Mouse (Mus musculus): ENCODE results near the gene Olfr56. TPM values are rescaled to one million over a fixed set of nuclear protein-coding genes. Genes with fewer than 3 reads are reported as not detected.
"Not testable (repeated sequence)": the region's sequence is repeated elsewhere in the genome, so short reads cannot be mapped to it uniquely, and the experiment has no call there.

Gene Olfr56
- total RNA-seq (2021) = under 1 TPM; 0.14 to 0.17 TPM

DNA sequence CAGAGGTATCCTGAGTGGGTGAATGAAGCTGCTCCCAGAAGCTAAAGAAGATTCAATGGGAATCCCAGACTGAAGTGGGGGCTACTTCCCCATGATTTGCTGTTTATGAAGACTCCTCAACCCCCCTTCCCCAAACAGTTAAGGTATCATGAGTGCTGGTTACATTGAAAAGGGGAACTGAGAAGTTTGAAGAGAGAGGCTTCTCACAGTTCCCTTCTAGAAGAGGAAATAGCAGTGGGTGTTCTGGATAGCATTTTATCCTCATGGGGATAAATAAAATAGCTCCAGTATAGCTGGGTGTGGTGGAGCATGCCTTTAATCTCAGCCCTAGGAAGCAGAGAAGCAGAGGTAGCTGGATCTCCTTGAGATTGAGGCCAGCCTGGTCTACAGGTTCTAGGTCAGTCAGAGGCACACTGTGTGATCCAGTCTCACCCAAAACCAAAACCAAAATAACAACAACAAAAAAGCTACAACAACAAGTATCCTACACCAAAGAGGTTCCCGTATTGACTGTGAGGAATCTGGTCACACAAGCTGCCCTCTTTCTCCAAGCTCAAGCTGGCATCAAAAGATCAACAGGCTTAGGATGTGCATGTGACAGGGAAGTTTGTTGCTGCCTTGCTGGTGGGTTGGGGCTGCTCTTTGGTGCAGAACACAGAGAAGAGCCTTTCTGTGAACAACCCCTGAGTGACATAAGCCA, at the start of gene Olfr56:
TSS of gene Olfr56 (plus strand) at position 650 of the 700 bp plus-strand sequence.
- DNase-seq; intact Hi-C loops (cut with DNase I): not testable (repeated sequence)

DNA sequence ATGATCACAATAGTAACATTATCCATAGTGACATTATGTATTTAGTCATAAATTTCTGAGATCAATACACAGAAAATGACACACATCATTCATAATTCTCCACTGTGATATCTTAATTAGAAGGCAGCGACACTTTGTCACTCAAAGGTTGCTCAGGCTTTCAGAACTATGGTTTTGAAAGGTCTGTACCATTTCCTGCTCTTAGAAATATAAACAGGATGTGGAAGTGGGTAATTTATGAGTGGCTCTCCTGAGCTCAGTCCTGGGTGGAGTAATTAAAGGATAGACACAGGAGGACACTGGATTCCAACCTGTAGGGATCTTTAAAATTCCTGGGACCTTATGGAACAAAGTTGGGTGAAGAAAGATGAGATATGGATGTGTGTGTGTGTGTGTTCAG, 45.3 kb upstream of the Olfr56 start:
- intact Hi-C loops (cut with DNase I); DNase-seq: not testable (repeated sequence)

DNA sequence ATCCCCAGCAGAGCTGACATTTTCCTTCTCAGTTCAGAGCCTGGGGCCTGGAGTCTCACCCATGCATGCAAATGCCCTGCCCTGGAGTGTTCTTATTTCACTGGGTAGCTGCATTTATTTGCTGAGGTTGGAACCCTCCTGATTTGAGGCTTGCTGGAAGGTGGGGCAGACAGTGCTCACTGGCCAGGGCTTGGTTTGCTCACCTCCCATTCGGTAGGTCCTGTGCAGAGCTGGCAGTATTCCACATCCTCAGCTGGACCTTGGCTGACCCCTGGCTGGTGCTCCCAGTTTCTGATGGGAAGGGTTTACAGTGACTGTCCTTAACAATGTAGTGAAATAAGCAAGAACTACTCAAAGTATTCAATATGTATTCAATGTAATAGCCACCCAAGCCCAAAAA, 44.8 kb upstream of the Olfr56 start:
- intact Hi-C loops (cut with DNase I); DNase-seq: not testable (repeated sequence)

- intact Hi-C loops (cut with DNase I); DNase-seq: not testable (repeated sequence)
Observed at GRCm38 (mm10) chr11:48935291-48935690, 43.4 kb upstream of the Olfr56 start.

DNA sequence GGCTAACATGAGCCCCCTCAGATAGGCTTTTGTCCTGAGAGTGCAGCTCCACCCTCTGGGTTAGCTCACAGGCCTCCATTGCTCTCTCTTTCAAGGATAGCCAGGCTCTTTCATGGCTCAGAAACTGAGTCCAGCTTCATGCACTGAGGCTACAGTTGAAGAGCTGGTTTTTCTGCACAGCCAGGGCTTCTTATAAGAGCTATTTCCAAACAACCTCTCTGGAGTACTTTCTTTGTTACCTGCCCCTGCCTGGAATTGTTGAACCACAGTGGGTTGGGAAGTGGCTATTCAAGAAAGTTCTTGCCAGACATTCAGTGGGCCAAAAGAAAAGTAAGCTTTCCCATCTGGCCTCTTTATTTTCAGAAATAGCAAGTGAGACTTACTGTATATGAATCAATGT, 39.4 kb upstream of the Olfr56 start:
- DNase-seq = not testable (repeated sequence)

GRCm38 (mm10) chr11:48946090-48946489, 32.6 kb upstream of the Olfr56 start, which contains the start of gene Psme2b:
TSS of gene Psme2b (minus strand) at chr11:48946190.
- intact Hi-C loops (cut with DNase I); DNase-seq: not testable (repeated sequence)

More for the DNA sequence above, 39.4 kb upstream of the Olfr56 start:
- intact Hi-C loops (cut with DNase I) = not testable (repeated sequence)

DNA sequence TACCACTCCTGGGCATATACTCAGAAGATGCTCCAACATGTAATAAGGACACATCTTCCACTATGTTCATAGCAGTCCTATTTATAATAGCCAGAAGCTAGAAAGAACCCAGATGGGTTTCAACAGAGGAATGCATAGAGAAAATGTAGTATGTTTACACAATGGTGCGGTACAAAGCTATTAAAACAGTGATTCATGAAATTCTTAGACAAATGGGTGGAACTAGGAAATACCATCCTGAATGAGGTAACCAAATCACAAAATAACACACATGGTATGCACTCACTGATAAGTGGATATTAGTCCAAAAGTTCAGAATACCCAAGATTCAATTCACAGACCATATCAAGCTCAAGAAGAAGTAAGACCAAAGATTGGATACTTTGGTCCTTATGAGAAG, 4.0 kb upstream of the Olfr56 start:
- DNase-seq; intact Hi-C loops (cut with DNase I): not testable (repeated sequence)

GRCm38 (mm10) chr11:48979251-48979650, 562 bp downstream of the Olfr56 start, which contains the start of gene 9930111J21Rik1:
TSS of gene 9930111J21Rik1 (minus strand) at chr11:48979398.
- intact Hi-C loops (cut with DNase I); DNase-seq: not testable (repeated sequence)

DNA sequence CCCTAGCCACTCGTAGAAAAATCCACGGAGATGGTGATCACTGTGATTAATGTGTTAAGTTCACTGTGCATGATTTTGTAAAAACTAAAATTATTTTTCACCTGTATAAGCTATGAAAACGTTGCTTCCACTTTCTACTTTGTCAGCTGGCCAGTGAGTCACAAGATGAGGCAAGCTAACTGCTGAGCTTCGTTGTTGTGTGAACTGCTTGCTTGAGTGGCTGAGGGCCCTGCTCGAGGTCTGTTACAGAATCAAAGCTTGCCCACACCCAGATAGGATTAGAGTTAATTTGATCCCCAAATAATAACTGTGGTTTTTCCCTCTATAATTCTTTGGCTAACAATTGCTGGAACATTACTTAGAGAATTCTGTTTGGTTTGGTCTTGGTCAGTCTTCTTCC, 1.4 kb downstream of the Olfr56 start:
- intact Hi-C loops (cut with DNase I); DNase-seq: not testable (repeated sequence)

DNA sequence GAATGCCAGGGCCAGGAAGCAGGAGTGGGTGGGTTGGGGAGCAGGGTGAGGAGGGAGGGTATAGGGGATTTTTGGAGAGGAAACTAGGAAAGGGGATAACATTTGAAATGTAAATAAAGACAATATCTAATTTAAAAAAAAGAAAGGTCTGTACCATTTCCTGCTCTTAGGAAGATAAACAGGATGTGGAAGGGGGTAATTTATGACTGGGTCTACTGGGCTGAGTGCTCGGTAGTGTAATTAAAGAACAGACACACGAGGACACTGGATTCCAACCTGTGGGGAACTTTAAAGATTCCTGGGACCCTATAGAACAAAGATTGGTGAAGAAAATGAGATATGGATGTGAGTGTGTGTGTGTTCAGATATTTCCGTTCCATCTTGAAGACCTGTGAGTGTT, 4.2 kb downstream of the Olfr56 start:
- intact Hi-C loops (cut with DNase I) = not testable (repeated sequence)

DNA sequence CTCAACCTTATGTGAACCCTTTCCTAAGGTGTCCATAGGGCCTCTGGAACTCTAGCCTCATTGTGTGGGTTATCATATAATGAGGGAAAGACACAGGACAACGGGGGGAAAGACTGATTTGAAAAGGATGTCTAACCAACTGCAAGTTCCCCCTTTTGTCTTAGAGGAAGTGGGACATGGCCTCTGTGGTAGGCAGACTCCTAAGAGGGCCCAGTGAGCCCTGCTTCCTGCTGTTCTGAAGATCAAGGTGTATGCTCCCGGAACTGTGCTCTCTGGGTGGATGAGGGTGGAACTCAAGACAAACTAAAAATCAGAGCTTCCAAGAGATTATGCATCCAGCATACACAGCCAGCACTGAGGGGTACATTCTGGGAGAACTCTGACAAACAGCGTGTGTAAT, 9.5 kb downstream of the Olfr56 start:
- DNase-seq; intact Hi-C loops (cut with DNase I): not testable (repeated sequence)

More for the DNA sequence above, 4.2 kb downstream of the Olfr56 start:
- not testable (repeated sequence) for DNase-seq

- DNase-seq; intact Hi-C loops (cut with DNase I): not testable (repeated sequence)
Observed at GRCm38 (mm10) chr11:48989981-48990380, 11.3 kb downstream of the Olfr56 start.

DNA sequence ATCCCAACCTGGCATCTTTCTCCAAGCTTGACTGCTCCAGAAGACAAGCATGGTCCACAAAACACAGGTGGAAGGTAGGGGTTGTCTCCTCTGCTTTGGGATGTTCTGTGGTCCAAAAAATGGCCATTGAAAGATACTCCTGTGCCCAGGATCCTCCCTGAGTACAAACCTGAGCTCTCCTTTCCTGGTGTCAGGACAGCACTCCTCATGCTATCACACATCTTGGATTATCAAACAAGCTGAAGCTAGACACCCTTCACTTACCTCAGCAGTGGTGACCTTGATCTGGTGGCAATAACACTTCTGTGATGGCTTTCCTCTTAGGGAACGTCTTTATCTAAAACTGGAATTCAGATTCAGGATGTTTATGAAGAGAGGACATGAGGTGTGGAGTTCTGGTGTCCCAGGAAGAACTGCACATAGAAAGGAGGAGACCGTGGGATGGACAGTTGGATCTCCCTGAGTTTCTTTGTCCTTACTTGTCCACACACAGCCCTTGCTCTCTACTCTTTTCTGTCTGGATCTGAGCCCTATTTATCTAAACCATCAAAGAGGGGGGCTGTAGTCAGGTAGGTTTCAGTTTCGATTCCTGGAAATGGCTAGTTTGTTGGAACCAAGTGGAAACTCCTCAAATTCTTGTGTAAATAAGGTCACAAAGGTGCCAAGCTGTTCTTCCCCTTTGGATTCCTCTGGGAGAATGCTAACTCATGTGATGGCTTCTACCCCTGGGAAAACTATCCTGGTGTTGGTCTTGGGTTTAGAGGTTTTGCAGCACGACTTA, 13.2 kb downstream of the Olfr56 start, which contains the start of gene Gm12185:
TSS of gene Gm12185 (minus strand) at position 487 of the 781 bp plus-strand sequence.
- peak in 1 of 2 experiments; percentile 7 for DNase-seq
- intact Hi-C loops (cut with DNase I) = not testable (repeated sequence)

- intact Hi-C loops (cut with DNase I); DNase-seq: not testable (repeated sequence)
Observed at GRCm38 (mm10) chr11:48993296-48993695, 14.6 kb downstream of the Olfr56 start.

DNA sequence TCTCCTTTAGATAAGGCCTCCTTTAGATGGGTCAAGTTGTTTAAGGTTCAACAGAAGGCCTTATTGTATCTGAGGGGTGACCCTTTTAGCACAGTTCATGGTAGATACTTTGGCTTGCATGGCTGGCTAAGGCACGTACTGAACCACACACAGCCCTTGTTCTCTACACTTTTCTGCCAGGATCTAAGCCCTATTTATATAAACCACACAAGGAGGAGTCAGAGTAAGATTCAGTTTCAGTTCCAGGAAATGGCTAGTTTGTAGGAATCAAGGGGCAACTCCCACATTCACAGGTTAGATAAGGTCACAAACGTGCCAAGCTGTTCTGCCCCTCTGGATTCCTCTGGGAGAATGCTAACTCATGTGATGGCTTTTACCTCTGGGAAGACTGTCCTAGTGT, 15.3 kb downstream of the Olfr56 start, which contains the start of gene Tgtp1:
TSS of gene Tgtp1 (minus strand) at position 155 of the 400 bp plus-strand sequence.
- DNase-seq; intact Hi-C loops (cut with DNase I): not testable (repeated sequence)

DNA sequence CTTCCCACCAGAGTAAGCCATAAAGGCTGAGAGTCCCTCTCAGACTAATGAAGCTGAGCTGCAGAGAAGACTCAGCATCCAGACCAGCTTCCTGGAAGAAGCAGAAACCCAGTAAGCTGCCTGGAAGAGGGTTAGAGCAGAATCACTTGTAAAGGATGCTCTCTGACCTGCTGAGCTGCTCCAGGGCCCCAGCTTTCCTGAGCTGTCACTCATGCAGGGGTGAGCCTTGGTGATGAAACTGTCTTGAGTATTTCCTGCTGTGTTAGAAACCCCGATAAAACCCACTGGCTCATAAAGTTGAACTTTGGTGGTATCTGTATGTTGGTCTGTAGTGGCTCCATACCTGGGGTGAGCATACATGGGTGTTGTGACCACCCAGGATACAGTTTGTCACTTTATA, 21.7 kb downstream of the Olfr56 start:
- intact Hi-C loops (cut with DNase I); DNase-seq: not testable (repeated sequence)

GRCm38 (mm10) chr11:49006317-49006716, 27.6 kb downstream of the Olfr56 start:
- intact Hi-C loops (cut with DNase I); DNase-seq: not testable (repeated sequence)

DNA sequence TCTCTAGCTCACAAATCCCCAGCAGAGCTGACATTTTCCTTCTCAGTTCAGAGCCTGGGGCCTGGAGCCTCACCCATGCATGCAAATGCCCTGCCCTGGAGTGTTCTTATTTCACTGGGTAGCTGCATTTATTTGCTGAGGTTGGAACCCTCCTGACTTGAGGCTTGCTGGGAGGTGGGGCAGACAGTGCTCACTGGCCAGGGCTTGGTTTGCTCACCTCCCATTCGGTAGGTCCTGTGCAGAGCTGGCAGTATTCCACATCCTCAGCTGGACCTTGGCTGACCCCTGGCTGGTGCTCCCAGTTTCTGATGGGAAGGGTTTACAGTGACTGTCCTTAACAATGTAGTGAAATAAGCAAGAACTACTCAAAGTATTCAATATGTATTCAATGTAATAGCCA, 28.1 kb downstream of the Olfr56 start:
- intact Hi-C loops (cut with DNase I); DNase-seq: not testable (repeated sequence)

GRCm38 (mm10) chr11:49012074-49012473, 33.4 kb downstream of the Olfr56 start:
- DNase-seq; intact Hi-C loops (cut with DNase I): not testable (repeated sequence)

DNA sequence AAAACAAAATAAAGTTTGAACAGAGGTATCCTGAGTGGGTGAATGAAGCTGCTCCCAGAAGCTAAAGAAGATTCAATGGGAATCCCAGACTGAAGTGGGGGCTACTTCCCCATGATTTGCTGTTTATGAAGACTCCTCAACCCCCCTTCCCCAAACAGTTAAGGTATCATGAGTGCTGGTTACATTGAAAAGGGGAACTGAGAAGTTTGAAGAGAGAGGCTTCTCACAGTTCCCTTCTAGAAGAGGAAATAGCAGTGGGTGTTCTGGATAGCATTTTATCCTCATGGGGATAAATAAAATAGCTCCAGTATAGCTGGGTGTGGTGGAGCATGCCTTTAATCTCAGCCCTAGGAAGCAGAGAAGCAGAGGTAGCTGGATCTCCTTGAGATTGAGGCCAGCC, 71.4 kb downstream of the Olfr56 start:
- intact Hi-C loops (cut with DNase I); DNase-seq: not testable (repeated sequence)
